Mouse (Mus musculus): Measurements from ENCODE around the gene Ampd1.

GRCm38 (mm10) chr3:103073771-103074170, at the start of gene Ampd1:
- TF ChIP-seq POLR2A (IDR thresholded peaks at IDR 0.05; ENCODE audit: low read depth, low read length) (no peak), CTCF (IDR thresholded peaks at IDR 0.05; ENCODE audit: extremely low read depth, insufficient read length, insufficient replicate concordance, low read depth, low read length) (no peak)
